Mouse (Mus musculus) limb, embryonic 11.5 days (tissue): ENCODE data around the gene Golph3l. TPM values are rescaled to one million over a fixed set of nuclear protein-coding genes. Genes with fewer than 3 reads are reported as not detected.

Experiments
- ATAC-seq: fragments of 200-750 bp; cut with Nextera tagmentation; 2 replicates; pipeline ENCODE4 v1.8.0; 2017; ENCODE audit warnings: low read depth; ENCODE audit not compliant: insufficient number of reproducible peaks, low FRiP score, low TSS enrichment
- DNase-seq: peaks from one replicate; pipeline ENCODE4 v3.0.0-alpha.2; 2015; ENCODE audit warnings: low spot score
- H3K27ac ChIP-seq: fragments of 300-500 bp; sonication (generic); replicated peaks from 2 replicates; pipeline ENCODE4 v1.5.1; 2014; ENCODE audit warnings: low read depth, mild to moderate bottlenecking, low read length
- H3K27me3 ChIP-seq: fragments of 300-500 bp; sonication (generic); 2 replicates; pipeline ENCODE4 v1.6.1; 2014; ENCODE audit warnings: mild to moderate bottlenecking, low read length, mixed read lengths; ENCODE audit not compliant: control insufficient read depth, insufficient read depth
- H3K36me3 ChIP-seq: fragments of 300-500 bp; sonication (generic); 2 replicates; pipeline ENCODE4 v1.6.1; 2014; ENCODE audit warnings: mild to moderate bottlenecking, low read length, moderate library complexity, mixed read lengths; ENCODE audit not compliant: control insufficient read depth, insufficient read depth
- H3K4me1 ChIP-seq: fragments of 300-500 bp; sonication (generic); 2 replicates; pipeline ENCODE4 v1.6.1; 2014; ENCODE audit warnings: low read length, mixed read lengths; ENCODE audit not compliant: control insufficient read depth, insufficient read depth
- H3K4me2 ChIP-seq: fragments of 300-500 bp; sonication (generic); 2 replicates; pipeline ENCODE4 v1.6.1; 2014; ENCODE audit warnings: low read depth, mild to moderate bottlenecking, moderate library complexity; ENCODE audit not compliant: severe bottlenecking
- H3K4me3 ChIP-seq: fragments of 300-500 bp; sonication (generic); 2 replicates; pipeline ENCODE4 v1.5.1; 2014; ENCODE audit warnings: low read depth, low read length
- H3K9ac ChIP-seq: fragments of 300-500 bp; sonication (generic); 2 replicates; pipeline ENCODE4 v1.6.1; 2014; ENCODE audit warnings: mild to moderate bottlenecking, low read length
- H3K9me3 ChIP-seq: fragments of 300-500 bp; sonication (generic); 2 replicates; pipeline ENCODE4 v1.6.1; 2016; ENCODE audit warnings: low read length; ENCODE audit not compliant: control insufficient read depth
- WGBS: fragments of 180-500 bp; shearing (Covaris S2); extraction: QIAGEN DNeasy Blood & Tissue Kit; methylation state at CpG from one replicate; pipeline ENCODE4 v1.1.7; 2014; 5-methylcytosine and 5-hydroxymethylcytosine counted together
- polyA plus RNA-seq: library from polyadenylated mRNA; unstranded; fragments of >200 nt; fragmentation: Nextera tagmentation; extraction: Ambion mirVana; gene quantifications from 2 replicates; pipeline ENCODE4 v1.2.1, GENCODE M21; 2014

The Golph3l gene
- polyA plus RNA-seq, 1 experiment from 2014 or later = 38.1 TPM

DNA sequence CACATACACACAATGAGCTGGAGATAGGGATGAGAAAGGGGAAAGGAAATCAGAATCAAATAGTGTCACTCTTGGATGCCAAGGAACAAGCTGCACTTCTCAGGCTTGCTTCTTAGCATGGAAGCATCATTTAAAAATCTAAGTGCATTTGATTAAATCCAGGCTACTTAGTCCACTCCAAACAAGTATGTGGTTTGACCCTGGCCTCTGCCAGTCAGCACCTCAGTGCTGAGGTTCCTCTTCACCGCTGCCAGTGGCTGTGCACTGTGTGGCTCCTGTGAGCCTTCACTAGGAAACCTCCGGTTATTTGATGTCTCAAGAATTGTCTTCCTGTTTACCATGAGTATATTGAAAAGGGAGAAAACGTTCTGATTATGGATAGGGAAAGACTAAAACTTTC, 42.1 kb downstream of the Golph3l start:
- H3K4me2 ChIP-seq = no peak overlapping the region
- H3K27ac ChIP-seq = no peak overlapping the region
- ATAC-seq = no peak
- 86% methylated on average over 3 of the region's 3 CpGs for WGBS
- no peaks in the 10 kb centered on the region for H3K9me3 ChIP-seq
- no peak overlapping the region for H3K9ac ChIP-seq
- peaks cover 5% of the 10 kb centered on the region; the same call in 1 of the 2 replicates for H3K4me1 ChIP-seq
- no peaks in the 10 kb centered on the region for H3K27me3 ChIP-seq
- DNase-seq = no peak
- H3K4me3 ChIP-seq = no peak overlapping the region
- peaks cover 26% of the 10 kb centered on the region for H3K36me3 ChIP-seq

DNA sequence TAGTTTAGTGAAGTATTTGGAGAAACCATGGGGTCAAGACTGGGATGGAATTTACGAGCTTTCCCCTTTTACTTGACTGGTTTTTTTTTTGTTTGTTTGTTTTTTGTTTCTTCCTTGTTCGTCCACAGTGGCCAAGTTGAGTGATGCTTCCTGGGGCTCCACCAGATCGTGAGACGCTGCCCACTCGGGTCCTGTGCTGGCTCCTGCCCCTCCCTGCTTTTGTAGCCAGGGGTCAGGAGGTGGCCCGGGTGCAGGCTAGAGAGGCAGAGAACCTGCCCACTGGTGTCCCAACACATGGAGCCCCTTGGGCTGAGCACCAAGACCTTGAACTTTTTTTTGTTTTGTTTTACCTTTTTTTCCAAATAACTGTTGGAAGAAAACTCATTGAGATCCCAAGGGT, 42.6 kb downstream of the Golph3l start:
- DNase-seq = no peak
- Histone ChIP-seq H3K4me1 (peaks cover under 1% of the 10 kb centered on the region; the same call in 1 of the 2 replicates), H3K27me3 (no peaks in the 10 kb centered on the region), H3K4me3 (no peak overlapping the region), H3K9me3 (no peaks in the 10 kb centered on the region), H3K4me2 (no peak overlapping the region), H3K9ac (no peak overlapping the region), H3K36me3 (peaks cover 26% of the 10 kb centered on the region), H3K27ac (no peak overlapping the region)
- ATAC-seq = no peak
- 86% methylated on average over 6 of the region's 6 CpGs for WGBS

- no peaks in the 10 kb centered on the region for H3K4me1 ChIP-seq
- H3K27me3 ChIP-seq = no peaks in the 10 kb centered on the region
- no peaks in the 10 kb centered on the region for H3K9me3 ChIP-seq
- H3K4me2 ChIP-seq = no peak overlapping the region
- 80% methylated on average over 12 of the region's 12 CpGs for WGBS
- ATAC-seq (no peak), DNase-seq (no peak)
- H3K36me3 ChIP-seq = peaks cover 22% of the 10 kb centered on the region
- H3K9ac ChIP-seq = no peak overlapping the region
- H3K4me3 ChIP-seq = no peak overlapping the region
- H3K27ac ChIP-seq = no peak overlapping the region; the same call in 1 of the 2 replicates
Observed at GRCm38 (mm10) chr3:95632648-95633588, 44.2 kb downstream of the Golph3l start.

- Histone ChIP-seq H3K27me3 (no peaks in the 10 kb centered on the region), H3K9me3 (no peaks in the 10 kb centered on the region), H3K4me3 (no peak overlapping the region), H3K4me2 (no peak overlapping the region), H3K27ac (no peak overlapping the region), H3K9ac (no peak overlapping the region), H3K4me1 (no peaks in the 10 kb centered on the region), H3K36me3 (peaks cover 15% of the 10 kb centered on the region)
- 79% methylated on average over 4 of the region's 4 CpGs for WGBS
- DNase-seq (no peak), ATAC-seq (no peak)
Observed at GRCm38 (mm10) chr3:95635636-95636035, 46.9 kb downstream of the Golph3l start.

DNA sequence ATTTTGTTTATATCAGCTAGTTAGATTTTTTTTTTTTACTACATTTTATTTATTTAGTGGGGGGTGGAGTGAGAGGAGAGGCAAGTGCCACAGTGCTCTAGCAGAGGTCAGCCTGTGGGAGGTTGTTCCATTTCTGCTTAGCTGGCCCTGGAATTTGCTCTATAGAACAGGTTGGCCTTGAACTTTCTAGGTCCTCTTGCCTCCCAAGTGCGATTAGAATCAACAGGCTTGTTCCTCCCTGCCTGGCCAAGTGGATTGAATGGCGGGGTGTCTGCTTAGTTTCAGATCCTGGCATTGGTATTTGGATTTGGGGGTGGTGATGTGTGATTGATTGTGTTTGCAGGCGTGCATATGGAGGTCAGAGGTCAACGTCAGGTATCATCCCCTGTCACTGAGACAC, 47.3 kb downstream of the Golph3l start:
- Histone ChIP-seq H3K4me2 (no peak overlapping the region), H3K9me3 (no peaks in the 10 kb centered on the region), H3K27ac (no peak overlapping the region), H3K4me3 (no peak overlapping the region), H3K9ac (no peak overlapping the region), H3K27me3 (no peaks in the 10 kb centered on the region), H3K36me3 (peaks cover 15% of the 10 kb centered on the region), H3K4me1 (no peaks in the 10 kb centered on the region)
- no peak for ATAC-seq
- 81% methylated on average over 4 of the region's 4 CpGs for WGBS
- no peak for DNase-seq

DNA sequence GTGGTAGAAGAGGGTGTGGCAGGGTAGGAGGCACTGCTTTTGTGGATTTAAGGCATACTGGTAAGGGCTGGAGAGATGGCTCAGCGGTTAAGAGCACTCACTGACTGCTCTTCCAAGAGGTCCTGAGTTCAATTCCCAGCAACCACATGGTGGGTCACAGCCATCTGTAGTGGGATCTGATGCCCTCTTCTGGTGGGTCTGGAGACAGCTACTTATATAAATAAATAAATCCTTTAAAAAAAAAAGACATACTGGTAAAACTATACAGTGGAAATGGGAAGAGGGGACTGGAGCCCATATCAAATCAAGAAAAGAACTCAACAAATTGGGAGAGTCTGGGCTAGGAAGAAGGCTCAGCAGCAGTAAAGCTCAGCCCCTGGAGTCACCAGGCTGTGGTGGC, 51.0 kb downstream of the Golph3l start:
- ATAC-seq (no peak), DNase-seq (no peak)
- no peak overlapping the region for H3K4me2 ChIP-seq
- H3K4me3 ChIP-seq = no peak overlapping the region
- H3K9ac ChIP-seq = no peak overlapping the region
- H3K36me3 ChIP-seq = peaks cover 12% of the 10 kb centered on the region
- no peaks in the 10 kb centered on the region for H3K9me3 ChIP-seq
- no peaks in the 10 kb centered on the region for H3K4me1 ChIP-seq
- WGBS = 77% methylated on average over 1 of the region's 1 CpGs
- H3K27ac ChIP-seq = no peak overlapping the region
- H3K27me3 ChIP-seq = no peaks in the 10 kb centered on the region

- Histone ChIP-seq H3K4me1 (no peaks in the 10 kb centered on the region), H3K4me2 (no peak overlapping the region), H3K9me3 (no peaks in the 10 kb centered on the region), H3K4me3 (no peak overlapping the region), H3K27me3 (no peaks in the 10 kb centered on the region), H3K36me3 (peaks cover 2% of the 10 kb centered on the region; the same call in 1 of the 2 replicates), H3K9ac (no peak overlapping the region), H3K27ac (no peak overlapping the region)
- 88% methylated on average over 7 of the region's 7 CpGs for WGBS
- no peak for ATAC-seq
- no peak for DNase-seq
Observed at GRCm38 (mm10) chr3:95643097-95643496, 54.4 kb downstream of the Golph3l start.

DNA sequence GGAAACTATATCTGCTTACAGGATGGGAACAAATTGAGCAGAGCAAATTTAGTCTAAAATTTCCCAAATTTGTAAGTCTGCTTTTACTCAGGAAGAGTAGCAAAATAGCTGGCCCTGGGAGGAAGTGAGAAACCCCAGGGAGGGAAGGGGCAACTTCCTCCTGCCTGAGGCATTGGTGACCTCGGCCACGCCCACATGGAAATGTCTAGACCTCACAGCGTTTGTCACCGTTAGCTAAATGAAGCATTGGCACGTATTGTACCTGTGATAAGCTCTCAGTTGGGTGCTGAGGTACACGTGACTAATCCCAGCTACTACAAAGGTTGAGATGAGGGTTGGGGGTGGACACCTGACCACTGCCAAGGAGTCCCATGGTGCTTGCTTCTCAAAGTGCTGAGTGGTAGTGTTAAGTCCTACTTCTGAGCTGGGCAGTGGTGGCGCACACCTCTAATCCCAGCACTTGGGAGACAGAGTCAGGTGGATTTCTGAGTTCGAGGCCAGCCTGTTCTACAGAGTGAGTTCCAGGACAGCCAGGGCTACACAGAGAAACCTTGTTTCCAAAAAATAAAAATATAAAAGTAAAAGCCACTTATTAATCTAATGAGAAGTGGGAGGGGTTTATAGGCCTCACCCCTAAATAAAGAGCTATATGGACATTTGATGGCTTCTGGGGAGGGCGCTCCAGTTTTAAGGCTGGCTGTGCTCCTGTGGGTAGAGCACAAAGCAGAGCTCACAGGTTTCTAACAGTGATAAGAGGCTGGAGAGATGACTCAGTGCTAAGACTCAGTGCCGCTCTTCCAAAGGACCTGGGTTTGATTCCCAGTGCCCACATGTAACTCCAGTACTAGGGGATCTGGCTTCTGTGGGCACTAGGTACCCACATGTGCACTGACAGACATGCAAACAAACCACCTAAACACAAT, 56.8 kb downstream of the Golph3l start:
- Histone ChIP-seq H3K4me2 (no peak overlapping the region), H3K27ac (no peak overlapping the region), H3K4me1 (no peaks in the 10 kb centered on the region), H3K9me3 (no peaks in the 10 kb centered on the region), H3K4me3 (no peak overlapping the region), H3K27me3 (no peaks in the 10 kb centered on the region), H3K36me3 (no peaks in the 10 kb centered on the region), H3K9ac (no peak overlapping the region)
- DNase-seq (no peak), ATAC-seq (no peak)
- 61% methylated on average over 10 of the region's 10 CpGs for WGBS
